Mouse (Mus musculus): Measurements from ENCODE around the gene Zfp503. TPM values are rescaled to one million over a fixed set of nuclear protein-coding genes. Genes with fewer than 3 reads are reported as not detected.

Zfp503 gene
- polyA plus RNA-seq (2014; fragmentation: Nextera tagmentation; extraction: Ambion mirVana) = 4.4 and 4.6 TPM in 2 replicates

GRCm38 (mm10) chr14:21989291-21989913 lies at the start of gene Zfp503:
TSS of gene Zfp503 (minus strand) at chr14:21989601.
- H3K27ac ChIP-seq (ENCODE audit: low read depth, low read length) = peak within 1 kb of the TSS; percentile 77
- H3K4me1 ChIP-seq (ENCODE audit: control insufficient read depth, insufficient read depth, low read length) = peaks cover 22% of the 10 kb centered on the region
- no peaks in the 10 kb centered on the region for H3K9me3 ChIP-seq (replicated peaks; ENCODE audit: control insufficient read depth, low read length)
- peak within 1 kb of the TSS; percentile 92 for H3K4me2 ChIP-seq (ENCODE audit: low read length)
- H3K9ac ChIP-seq (ENCODE audit: low read length) = peak within 1 kb of the TSS; percentile 50
- peak; percentile 63 for DNase-seq (ENCODE audit: low spot score)
- no peaks in the 10 kb centered on the region for H3K36me3 ChIP-seq (ENCODE audit: control insufficient read depth, insufficient read depth, low read length)
- ATAC-seq = no peak
- peak within 1 kb of the TSS; percentile 66 for H3K4me3 ChIP-seq (ENCODE audit: low read depth, low read length)
- WGBS = under 1% methylated on average over 37 of the region's 37 CpGs
- H3K27me3 ChIP-seq (replicated peaks; ENCODE audit: control insufficient read depth, insufficient read depth, low read length) = peaks cover 77% of the 10 kb centered on the region

DNA sequence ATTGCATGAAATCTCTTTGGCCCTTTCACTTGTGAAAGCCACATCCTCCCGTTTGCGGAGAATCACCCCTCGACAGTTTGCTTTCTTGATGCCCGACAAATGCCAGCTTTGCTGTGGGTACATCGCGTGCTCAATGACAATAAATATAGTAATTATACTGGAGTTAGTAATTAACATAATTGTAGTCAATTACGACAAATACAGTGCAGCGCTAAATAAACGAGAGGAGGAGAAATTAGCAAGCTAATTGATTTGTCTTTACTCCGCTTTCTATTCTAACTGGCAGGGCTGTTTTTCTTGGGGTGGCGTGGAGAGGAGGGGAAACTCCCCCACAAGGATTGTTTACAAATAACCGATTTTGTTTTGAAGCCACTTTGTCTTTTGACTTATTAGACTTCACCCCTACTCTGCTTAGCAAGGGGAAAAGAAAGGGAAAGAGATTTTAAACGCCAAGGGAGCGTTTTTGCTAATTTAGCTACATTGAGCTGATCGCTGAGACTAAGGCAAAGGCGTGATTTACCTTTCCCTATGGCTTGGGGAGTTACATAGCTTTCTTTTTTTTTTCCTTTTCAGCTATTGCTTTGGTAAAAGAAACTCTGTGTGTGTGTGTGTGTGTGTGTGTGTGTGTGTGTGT lies 48.2 kb upstream of the Zfp503 start:
- Histone ChIP-seq H3K27me3 (replicated peaks; ENCODE audit: control insufficient read depth, insufficient read depth, low read length) (peaks cover 50% of the 10 kb centered on the region), H3K9me3 (replicated peaks; ENCODE audit: control insufficient read depth, low read length) (no peaks in the 10 kb centered on the region), H3K9ac (ENCODE audit: low read length) (no peak overlapping the region), H3K4me3 (ENCODE audit: low read depth, low read length) (no peak overlapping the region), H3K4me1 (ENCODE audit: control insufficient read depth, insufficient read depth, low read length) (peaks cover 8% of the 10 kb centered on the region; the same call in 1 of the 2 replicates), H3K4me2 (ENCODE audit: low read length) (peak overlapping the region; percentile 12), H3K27ac (ENCODE audit: low read depth, low read length) (no peak overlapping the region), H3K36me3 (ENCODE audit: control insufficient read depth, insufficient read depth, low read length) (no peaks in the 10 kb centered on the region)
- WGBS = 14% methylated on average over 16 of the region's 16 CpGs
- ATAC-seq = peak; percentile 76
- peak; percentile 79 for DNase-seq (ENCODE audit: low spot score)

GRCm38 (mm10) chr14:22036802-22037497 lies 47.5 kb upstream of the Zfp503 start:
- Histone ChIP-seq H3K27me3 (replicated peaks; ENCODE audit: control insufficient read depth, insufficient read depth, low read length) (peaks cover 50% of the 10 kb centered on the region), H3K27ac (ENCODE audit: low read depth, low read length) (no peak overlapping the region), H3K9ac (ENCODE audit: low read length) (no peak overlapping the region), H3K4me1 (ENCODE audit: control insufficient read depth, insufficient read depth, low read length) (peaks cover 8% of the 10 kb centered on the region; the same call in 1 of the 2 replicates), H3K4me3 (ENCODE audit: low read depth, low read length) (no peak overlapping the region), H3K9me3 (replicated peaks; ENCODE audit: control insufficient read depth, low read length) (no peaks in the 10 kb centered on the region), H3K4me2 (ENCODE audit: low read length) (peak overlapping the region; percentile 12; the same call in 1 of the 2 replicates), H3K36me3 (ENCODE audit: control insufficient read depth, insufficient read depth, low read length) (no peaks in the 10 kb centered on the region)
- 24% methylated on average over 12 of the region's 12 CpGs for WGBS
- peak; percentile 57 for DNase-seq (ENCODE audit: low spot score)
- ATAC-seq = peak; percentile 23

DNA sequence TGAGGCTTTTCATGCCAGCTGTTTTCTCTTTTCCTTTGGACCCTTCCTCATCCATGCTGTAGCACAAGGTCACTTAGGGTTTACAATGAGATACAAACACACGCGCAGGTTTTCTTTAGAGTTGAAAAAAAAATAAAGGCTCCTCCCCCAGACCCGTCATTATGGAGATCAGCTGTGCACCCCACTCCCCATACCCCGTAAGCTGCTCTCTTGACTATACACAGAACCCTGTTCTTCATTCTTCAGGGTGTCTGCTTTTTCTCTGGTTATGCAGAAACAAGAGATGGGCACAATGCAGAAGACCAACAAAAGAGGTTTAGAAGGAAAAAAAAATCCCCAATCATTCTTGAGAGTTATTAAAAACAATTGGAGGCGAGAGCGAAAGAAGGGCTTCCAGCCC lies 46.9 kb upstream of the Zfp503 start:
- peaks cover 47% of the 10 kb centered on the region for H3K27me3 ChIP-seq (replicated peaks; ENCODE audit: control insufficient read depth, insufficient read depth, low read length)
- no peak overlapping the region for H3K4me3 ChIP-seq (ENCODE audit: low read depth, low read length)
- peak; percentile 24 for DNase-seq (ENCODE audit: low spot score)
- no peak overlapping the region for H3K27ac ChIP-seq (ENCODE audit: low read depth, low read length)
- peaks cover 8% of the 10 kb centered on the region; the same call in 1 of the 2 replicates for H3K4me1 ChIP-seq (ENCODE audit: control insufficient read depth, insufficient read depth, low read length)
- ATAC-seq = no peak
- H3K9me3 ChIP-seq (replicated peaks; ENCODE audit: control insufficient read depth, low read length) = no peaks in the 10 kb centered on the region
- 24% methylated on average over 6 of the region's 6 CpGs for WGBS
- no peak overlapping the region for H3K4me2 ChIP-seq (ENCODE audit: low read length)
- H3K9ac ChIP-seq (ENCODE audit: low read length) = no peak overlapping the region
- no peaks in the 10 kb centered on the region for H3K36me3 ChIP-seq (ENCODE audit: control insufficient read depth, insufficient read depth, low read length)

- no peaks in the 10 kb centered on the region for H3K9me3 ChIP-seq (replicated peaks; ENCODE audit: control insufficient read depth, low read length)
- no peak overlapping the region for H3K9ac ChIP-seq (ENCODE audit: low read length)
- no peaks in the 10 kb centered on the region for H3K36me3 ChIP-seq (ENCODE audit: control insufficient read depth, insufficient read depth, low read length)
- no peak overlapping the region for H3K27ac ChIP-seq (ENCODE audit: low read depth, low read length)
- no peak overlapping the region for H3K4me3 ChIP-seq (ENCODE audit: low read depth, low read length)
- peaks cover 43% of the 10 kb centered on the region for H3K27me3 ChIP-seq (replicated peaks; ENCODE audit: control insufficient read depth, insufficient read depth, low read length)
- ATAC-seq (peak; percentile 23; the same call in 1 of the 2 replicates), DNase-seq (ENCODE audit: low spot score) (peak; percentile 37)
- H3K4me2 ChIP-seq (ENCODE audit: low read length) = no peak overlapping the region; the same call in 1 of the 2 replicates
- 8% methylated on average over 3 of the region's 3 CpGs for whole genome bisulfite sequencing
- H3K4me1 ChIP-seq (ENCODE audit: control insufficient read depth, insufficient read depth, low read length) = peaks cover 8% of the 10 kb centered on the region; the same call in 1 of the 2 replicates
Observed at GRCm38 (mm10) chr14:22035900-22036299, 46.5 kb upstream of the Zfp503 start.

DNA sequence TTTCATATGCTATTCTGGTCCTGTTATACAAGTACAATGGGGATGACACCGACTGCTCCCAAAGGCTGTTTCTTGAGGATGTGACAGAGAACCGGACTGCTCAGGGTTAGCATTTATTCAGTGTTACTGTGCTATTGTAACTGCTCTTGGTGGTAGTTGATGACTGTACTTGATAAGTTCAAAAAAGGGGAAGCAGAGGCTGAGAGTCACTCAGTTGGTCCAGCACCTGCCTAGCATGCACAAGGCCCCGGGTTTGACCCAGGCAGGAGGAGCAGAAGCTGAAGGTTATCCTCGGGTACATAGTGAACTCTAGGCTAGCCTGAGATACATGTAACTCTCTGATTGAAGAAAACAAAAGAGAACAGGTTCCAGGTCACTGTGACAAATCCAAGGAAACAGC lies 34.1 kb upstream of the Zfp503 start:
- Histone ChIP-seq H3K27ac (ENCODE audit: low read depth, low read length) (no peak overlapping the region), H3K27me3 (replicated peaks; ENCODE audit: control insufficient read depth, insufficient read depth, low read length) (peaks cover 18% of the 10 kb centered on the region), H3K4me2 (ENCODE audit: low read length) (no peak overlapping the region), H3K4me3 (ENCODE audit: low read depth, low read length) (no peak overlapping the region), H3K36me3 (ENCODE audit: control insufficient read depth, insufficient read depth, low read length) (no peaks in the 10 kb centered on the region), H3K9me3 (replicated peaks; ENCODE audit: control insufficient read depth, low read length) (no peaks in the 10 kb centered on the region), H3K4me1 (ENCODE audit: control insufficient read depth, insufficient read depth, low read length) (peaks cover 5% of the 10 kb centered on the region), H3K9ac (ENCODE audit: low read length) (no peak overlapping the region)
- 77% methylated on average over 4 of the region's 4 CpGs for WGBS
- ATAC-seq = no peak
- DNase-seq (ENCODE audit: low spot score) = no peak

DNA sequence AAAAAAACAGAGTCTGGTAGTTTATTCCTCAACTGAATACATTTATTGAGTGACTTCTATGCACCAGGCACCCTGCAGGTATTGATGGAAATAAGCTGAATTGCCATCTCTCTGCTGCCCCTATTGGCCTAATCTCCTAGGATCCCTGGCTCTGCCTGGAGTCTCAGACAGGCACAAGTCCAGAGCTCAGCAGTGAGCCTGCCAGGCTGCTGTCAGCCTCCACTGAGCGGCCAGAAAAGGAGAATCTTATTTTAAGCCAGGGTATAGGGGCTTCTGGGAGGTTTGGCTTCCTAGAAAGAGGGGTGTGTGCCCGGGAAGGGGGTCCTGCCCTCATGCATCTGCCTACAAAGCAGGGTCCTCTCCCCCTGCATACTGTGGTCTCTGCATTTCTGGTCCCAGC lies 31.5 kb upstream of the Zfp503 start:
- peaks cover 28% of the 10 kb centered on the region for H3K27me3 ChIP-seq (replicated peaks; ENCODE audit: control insufficient read depth, insufficient read depth, low read length)
- 4% methylated on average over 2 of the region's 2 CpGs for WGBS
- no peak for ATAC-seq

GRCm38 (mm10) chr14:22019949-22020845 lies 30.8 kb upstream of the Zfp503 start:
- Histone ChIP-seq H3K9me3 (replicated peaks; ENCODE audit: control insufficient read depth, low read length) (no peaks in the 10 kb centered on the region), H3K9ac (ENCODE audit: low read length) (no peak overlapping the region), H3K27ac (ENCODE audit: low read depth, low read length) (no peak overlapping the region), H3K4me1 (ENCODE audit: control insufficient read depth, insufficient read depth, low read length) (peaks cover 5% of the 10 kb centered on the region), H3K36me3 (ENCODE audit: control insufficient read depth, insufficient read depth, low read length) (no peaks in the 10 kb centered on the region), H3K4me2 (ENCODE audit: low read length) (peak overlapping the region; percentile 46), H3K27me3 (replicated peaks; ENCODE audit: control insufficient read depth, insufficient read depth, low read length) (peaks cover 31% of the 10 kb centered on the region), H3K4me3 (ENCODE audit: low read depth, low read length) (peak overlapping the region; percentile 17)
- 38% methylated on average over 12 of the region's 12 CpGs for WGBS
- no peak for DNase-seq (ENCODE audit: low spot score)
- ATAC-seq = no peak

More for the DNA sequence above, 31.5 kb upstream of the Zfp503 start:
- Histone ChIP-seq H3K4me1 (ENCODE audit: control insufficient read depth, insufficient read depth, low read length) (peaks cover 5% of the 10 kb centered on the region), H3K27ac (ENCODE audit: low read depth, low read length) (no peak overlapping the region), H3K9ac (ENCODE audit: low read length) (no peak overlapping the region), H3K9me3 (replicated peaks; ENCODE audit: control insufficient read depth, low read length) (no peaks in the 10 kb centered on the region), H3K4me2 (ENCODE audit: low read length) (no peak overlapping the region), H3K4me3 (ENCODE audit: low read depth, low read length) (no peak overlapping the region), H3K36me3 (ENCODE audit: control insufficient read depth, insufficient read depth, low read length) (no peaks in the 10 kb centered on the region)
- peak; percentile 74 for DNase-seq (ENCODE audit: low spot score)

All from forebrain, embryonic 14.5 days (tissue).